Mouse (Mus musculus) intestine, embryonic 16.5 days (tissue): ENCODE results near the gene Stpg2. TPM values are rescaled to one million over a fixed set of nuclear protein-coding genes. Genes with fewer than 3 reads are reported as not detected.

Experiments used
- ATAC-seq: fragments of 200-750 bp; cut with Nextera tagmentation; 2 replicates; pipeline ENCODE4 v1.8.0; 2017; ENCODE audit warnings: moderate TSS enrichment, moderate library complexity
- H3K27ac ChIP-seq: fragments of 300-500 bp; sonication (generic); 2 replicates; pipeline ENCODE4 v1.5.1; 2014; ENCODE audit warnings: mild to moderate bottlenecking, low read length
- H3K27me3 ChIP-seq: fragments of 300-500 bp; sonication (generic); replicated peaks from 2 replicates; pipeline ENCODE4 v1.6.1; 2014; ENCODE audit warnings: low read length, control low read depth, mixed read lengths; ENCODE audit not compliant: control insufficient read depth, insufficient read depth
- H3K36me3 ChIP-seq: fragments of 300-500 bp; sonication (generic); 2 replicates; pipeline ENCODE4 v1.6.1; 2014; ENCODE audit warnings: low read length, control low read depth; ENCODE audit not compliant: control insufficient read depth, insufficient read depth
- H3K4me1 ChIP-seq: fragments of 300-500 bp; sonication (generic); 2 replicates; pipeline ENCODE4 v1.6.1; 2014; ENCODE audit warnings: low read length, control low read depth, mixed read lengths; ENCODE audit not compliant: control insufficient read depth, insufficient read depth
- H3K4me2 ChIP-seq: fragments of 300-500 bp; sonication (generic); 2 replicates; pipeline ENCODE4 v1.6.1; 2014; ENCODE audit warnings: low read depth, low read length, control low read depth
- H3K4me3 ChIP-seq: fragments of 300-500 bp; sonication (generic); 2 replicates; pipeline ENCODE4 v1.5.1; 2014; ENCODE audit warnings: mild to moderate bottlenecking, low read length
- H3K9ac ChIP-seq: fragments of 300-500 bp; sonication (generic); 2 replicates; pipeline ENCODE4 v1.6.1; 2014; ENCODE audit warnings: low read depth, low read length
- H3K9me3 ChIP-seq: fragments of 300-500 bp; sonication (generic); 2 replicates; pipeline ENCODE4 v1.6.1; 2016; ENCODE audit warnings: low read length, control low read depth; ENCODE audit not compliant: control insufficient read depth
- WGBS: fragments of 180-500 bp; shearing (Covaris S2); extraction: QIAGEN DNeasy Blood & Tissue Kit; methylation state at CpG from one replicate; pipeline ENCODE4 v1.1.7; 2014; 5-methylcytosine and 5-hydroxymethylcytosine counted together
- polyA plus RNA-seq: library from polyadenylated mRNA; unstranded; fragments of >200 nt; fragmentation: Nextera tagmentation; extraction: Ambion mirVana; gene quantifications from 2 replicates; pipeline ENCODE4 v1.2.1, GENCODE M21; 2015

Stpg2 gene
- polyA plus RNA-seq, 1 experiment from 2014 or later: not detected

DNA sequence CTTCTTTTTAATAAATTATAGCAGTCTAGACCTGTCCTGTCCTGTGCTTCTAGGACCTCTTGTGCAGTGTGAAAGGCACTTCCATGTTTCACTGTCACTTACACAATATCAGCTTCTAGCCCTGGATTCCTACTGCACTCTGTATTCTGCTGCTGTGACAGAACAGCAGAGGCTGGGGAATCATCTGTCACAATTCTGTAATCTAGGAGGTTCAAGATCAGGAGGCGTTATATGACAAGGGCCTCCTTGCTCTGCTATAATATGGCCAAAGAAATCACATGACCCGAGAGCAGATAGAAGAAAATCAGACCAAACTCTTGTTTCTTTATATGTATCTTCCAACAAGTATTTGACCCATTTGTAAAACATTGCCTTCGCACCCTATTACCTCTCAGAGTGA is 175.0 kb downstream of the Stpg2 start:
- Histone ChIP-seq H3K9ac (no peak overlapping the region), H3K27ac (no peak overlapping the region), H3K4me2 (no peak overlapping the region), H3K4me3 (no peak overlapping the region), H3K36me3 (no peaks in the 10 kb centered on the region), H3K4me1 (no peaks in the 10 kb centered on the region), H3K27me3 (no peaks in the 10 kb centered on the region), H3K9me3 (no peaks in the 10 kb centered on the region)
- WGBS: 84% methylated on average over 3 of the region's 3 CpGs
- ATAC-seq: no peak

DNA sequence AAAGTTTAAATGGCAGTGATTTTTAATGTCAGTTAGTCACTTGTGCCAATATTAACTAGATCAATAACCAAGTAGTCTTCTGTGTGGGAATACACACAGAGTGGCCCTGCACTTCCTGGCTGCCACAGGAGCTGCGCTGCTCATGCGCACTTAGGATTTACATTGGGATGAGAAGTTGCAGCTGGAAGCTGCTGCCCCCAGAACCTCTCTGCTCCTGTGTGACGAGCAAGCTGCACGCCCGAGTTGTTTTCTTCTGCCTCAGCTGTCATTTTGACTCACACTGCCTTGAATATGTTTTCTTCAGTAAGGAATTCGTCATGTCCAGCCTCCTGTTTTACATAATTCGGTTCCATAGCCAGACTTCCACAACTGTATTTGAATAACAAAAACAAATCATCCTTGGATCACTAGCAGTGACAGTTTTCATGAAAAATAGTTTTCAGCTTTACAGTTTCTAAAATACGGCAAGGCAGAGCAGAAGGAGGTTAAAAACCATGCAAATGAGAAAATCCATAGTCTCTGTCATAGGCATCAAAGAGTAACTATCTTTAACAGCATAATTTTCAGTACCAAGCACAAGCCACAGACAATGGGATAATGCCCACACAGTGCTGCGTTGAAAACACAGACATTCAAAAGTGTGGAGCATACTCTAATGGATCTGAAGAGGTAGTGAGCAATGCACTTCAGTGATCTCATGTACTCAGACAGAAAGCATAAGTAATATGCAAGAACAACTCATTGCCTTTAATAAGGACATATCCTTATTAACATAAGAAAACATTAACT is 191.8 kb downstream of the Stpg2 start:
- H3K27ac ChIP-seq: no peak overlapping the region

GRCm38 (mm10) chr3:139404673-139405072 is 199.2 kb downstream of the Stpg2 start:
- Histone ChIP-seq H3K27ac (no peak overlapping the region), H3K4me2 (no peak overlapping the region), H3K4me3 (no peak overlapping the region), H3K9ac (no peak overlapping the region), H3K4me1 (no peaks in the 10 kb centered on the region), H3K36me3 (no peaks in the 10 kb centered on the region), H3K9me3 (no peaks in the 10 kb centered on the region), H3K27me3 (no peaks in the 10 kb centered on the region)
- ATAC-seq: peak; percentile 63
- WGBS: 62% methylated on average over 3 of the region's 3 CpGs

More for the DNA sequence above, 191.8 kb downstream of the Stpg2 start:
- Histone ChIP-seq H3K4me3 (no peak overlapping the region), H3K9me3 (peaks cover 4% of the 10 kb centered on the region; the same call in 1 of the 2 replicates), H3K4me2 (no peak overlapping the region), H3K4me1 (no peaks in the 10 kb centered on the region), H3K36me3 (no peaks in the 10 kb centered on the region; the same call in 1 of the 2 replicates), H3K9ac (no peak overlapping the region), H3K27me3 (no peaks in the 10 kb centered on the region)
- 43% methylated on average over 9 of the region's 9 CpGs for WGBS
- ATAC-seq: peak; percentile 74

DNA sequence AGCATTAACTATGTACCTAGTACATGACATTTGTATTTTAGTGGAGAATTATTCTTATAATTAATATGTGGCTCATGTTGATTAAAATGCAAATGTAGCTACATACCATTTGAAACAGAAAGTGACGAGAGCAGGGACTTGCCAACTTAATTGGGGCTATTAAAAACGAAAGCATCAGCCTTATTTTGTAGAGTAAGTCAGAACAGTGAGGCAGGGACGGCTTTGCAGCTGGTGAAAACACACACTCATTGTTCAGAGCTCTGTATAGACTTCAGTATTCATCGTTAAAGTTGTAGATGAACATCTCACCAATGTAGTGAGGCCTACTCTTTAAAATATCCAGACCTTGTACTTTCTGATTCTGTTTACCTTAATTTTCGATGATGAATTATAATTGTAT is 213.6 kb downstream of the Stpg2 start:
- Histone ChIP-seq H3K27ac (no peak overlapping the region), H3K9ac (no peak overlapping the region), H3K36me3 (no peaks in the 10 kb centered on the region), H3K4me2 (no peak overlapping the region), H3K4me3 (no peak overlapping the region), H3K4me1 (no peaks in the 10 kb centered on the region), H3K27me3 (no peaks in the 10 kb centered on the region), H3K9me3 (no peaks in the 10 kb centered on the region)
- ATAC-seq: no peak
- WGBS: 74% methylated on average over 5 of the region's 5 CpGs

GRCm38 (mm10) chr3:139442170-139442569 is 236.7 kb downstream of the Stpg2 start:
- Histone ChIP-seq H3K4me3 (no peak overlapping the region), H3K4me1 (no peaks in the 10 kb centered on the region), H3K27me3 (no peaks in the 10 kb centered on the region), H3K9ac (no peak overlapping the region), H3K4me2 (no peak overlapping the region), H3K27ac (no peak overlapping the region), H3K36me3 (no peaks in the 10 kb centered on the region), H3K9me3 (no peaks in the 10 kb centered on the region)
- no peak for ATAC-seq
- WGBS: 83% methylated on average over 7 of the region's 7 CpGs

GRCm38 (mm10) chr3:139495939-139496338 is 290.4 kb downstream of the Stpg2 start:
- no peak overlapping the region for H3K4me3 ChIP-seq
- H3K36me3 ChIP-seq: no peaks in the 10 kb centered on the region
- 68% methylated on average over 3 of the region's 3 CpGs for WGBS
- ATAC-seq: no peak
- no peak overlapping the region for H3K4me2 ChIP-seq
- no peak overlapping the region for H3K9ac ChIP-seq
- no peaks in the 10 kb centered on the region for H3K27me3 ChIP-seq
- no peaks in the 10 kb centered on the region for H3K4me1 ChIP-seq
- H3K9me3 ChIP-seq: no peaks in the 10 kb centered on the region
- no peak overlapping the region for H3K27ac ChIP-seq

DNA sequence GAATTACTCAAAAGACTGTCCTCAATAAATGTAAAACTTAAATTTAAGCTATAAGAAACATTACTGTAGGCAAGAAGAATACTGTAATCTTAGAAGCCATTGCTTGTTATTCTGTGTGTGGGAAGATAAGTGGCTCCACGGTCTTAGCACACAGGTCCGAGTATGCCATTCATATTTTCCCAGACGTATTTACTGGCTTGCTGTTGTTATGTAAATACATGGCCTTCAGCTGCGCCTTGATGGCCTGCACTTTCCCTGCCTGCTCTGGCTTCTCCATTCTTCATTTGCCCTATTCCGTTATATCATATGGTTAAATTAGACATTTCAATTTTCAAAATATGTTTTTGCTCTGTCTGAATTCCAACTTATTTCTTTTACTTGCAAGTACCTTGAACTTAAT is 296.7 kb downstream of the Stpg2 start:
- Histone ChIP-seq H3K4me3 (no peak overlapping the region), H3K36me3 (no peaks in the 10 kb centered on the region), H3K27ac (no peak overlapping the region), H3K27me3 (no peaks in the 10 kb centered on the region), H3K9me3 (no peaks in the 10 kb centered on the region), H3K9ac (no peak overlapping the region), H3K4me1 (no peaks in the 10 kb centered on the region), H3K4me2 (no peak overlapping the region)
- WGBS: 62% methylated on average over 5 of the region's 5 CpGs
- ATAC-seq: no peak

GRCm38 (mm10) chr3:139509275-139509985 is 303.9 kb downstream of the Stpg2 start:
- 54% methylated on average over 6 of the region's 6 CpGs for WGBS

DNA sequence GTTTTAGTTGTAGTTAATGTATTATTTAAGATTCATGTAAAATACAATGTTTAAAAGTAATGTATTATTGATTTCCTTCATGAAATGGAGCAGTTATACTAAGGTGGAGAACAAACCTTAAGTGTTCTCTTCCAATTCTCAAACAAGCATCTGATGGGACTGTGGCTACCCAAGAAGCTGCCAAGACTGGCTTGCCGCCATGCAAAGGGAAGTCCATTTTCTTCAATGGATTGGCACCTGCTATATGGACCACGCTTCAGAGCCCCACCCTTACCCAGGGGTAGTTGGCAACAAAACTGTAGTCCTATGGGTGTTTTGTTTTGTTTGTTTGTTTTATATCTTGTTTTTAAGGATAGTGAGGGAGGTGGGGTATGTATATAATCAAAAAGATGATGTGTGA is 373.0 kb downstream of the Stpg2 start:
- WGBS: 90% methylated on average over 2 of the region's 2 CpGs
- no peak for ATAC-seq
- no peaks in the 10 kb centered on the region for H3K36me3 ChIP-seq
- H3K9me3 ChIP-seq: no peaks in the 10 kb centered on the region
- no peaks in the 10 kb centered on the region for H3K27me3 ChIP-seq
- no peak overlapping the region for H3K4me3 ChIP-seq
- no peak overlapping the region for H3K4me2 ChIP-seq
- H3K27ac ChIP-seq: no peak overlapping the region
- H3K9ac ChIP-seq: no peak overlapping the region
- no peaks in the 10 kb centered on the region for H3K4me1 ChIP-seq

More at GRCm38 (mm10) chr3:139509275-139509985, 303.9 kb downstream of the Stpg2 start:
- Histone ChIP-seq H3K36me3 (no peaks in the 10 kb centered on the region), H3K4me3 (no peak overlapping the region), H3K4me1 (no peaks in the 10 kb centered on the region), H3K27ac (no peak overlapping the region), H3K9ac (no peak overlapping the region), H3K9me3 (no peaks in the 10 kb centered on the region), H3K27me3 (no peaks in the 10 kb centered on the region), H3K4me2 (no peak overlapping the region)
- 0 out of 2 replicates have a peak, but pooled peaks have one; percentile 31 for ATAC-seq
